Mouse (Mus musculus): ENCODE data around the gene Pou3f3.

Gene Pou3f3

GRCm38 (mm10) chr1:42695578-42695915 lies at the start of gene Pou3f3:
Pou3f3 (plus strand) TSS chr1:42695768.
- DNase-seq (ENCODE audit: low spot score in 2 of 2) = no peak

GRCm38 (mm10) chr1:42648366-42648935 lies 47.1 kb upstream of the Pou3f3 start:
- no peak for DNase-seq (ENCODE audit: low spot score in 2 of 2)

GRCm38 (mm10) chr1:42651461-42651860 lies 44.1 kb upstream of the Pou3f3 start:
- no peak for DNase-seq (ENCODE audit: low spot score in 2 of 2)

- no peak for DNase-seq (ENCODE audit: low spot score in 2 of 2)
Observed at GRCm38 (mm10) chr1:42667546-42667945, 28.0 kb upstream of the Pou3f3 start.

- DNase-seq (ENCODE audit: low spot score in 2 of 2) = no peak
Observed at GRCm38 (mm10) chr1:42680673-42681072, 14.9 kb upstream of the Pou3f3 start.

- DNase-seq (ENCODE audit: low spot score in 2 of 2) = no peak
Observed at GRCm38 (mm10) chr1:42681762-42682161, 13.8 kb upstream of the Pou3f3 start.

- no peak for DNase-seq (ENCODE audit: low spot score in 2 of 2)
Observed at GRCm38 (mm10) chr1:42683861-42684260, 11.7 kb upstream of the Pou3f3 start.

- no peak for DNase-seq (ENCODE audit: low spot score in 2 of 2)
Observed at GRCm38 (mm10) chr1:42684345-42684744, 11.2 kb upstream of the Pou3f3 start.

- no peak for DNase-seq (ENCODE audit: low spot score in 2 of 2)
Observed at GRCm38 (mm10) chr1:42684783-42685182, 10.8 kb upstream of the Pou3f3 start.

- DNase-seq (ENCODE audit: low spot score in 2 of 2) = no peak
Observed at GRCm38 (mm10) chr1:42685321-42685960, 10.1 kb upstream of the Pou3f3 start.

GRCm38 (mm10) chr1:42686194-42687131 lies 9.1 kb upstream of the Pou3f3 start:
- no peak for DNase-seq (ENCODE audit: low spot score in 2 of 2)

- DNase-seq (ENCODE audit: low spot score in 2 of 2) = no peak
Observed at GRCm38 (mm10) chr1:42687271-42687670, 8.3 kb upstream of the Pou3f3 start.

- DNase-seq (ENCODE audit: low spot score in 2 of 2) = no peak
Observed at GRCm38 (mm10) chr1:42687756-42688540, 7.6 kb upstream of the Pou3f3 start.

GRCm38 (mm10) chr1:42688541-42689125 lies 6.9 kb upstream of the Pou3f3 start:
- DNase-seq (ENCODE audit: low spot score in 2 of 2) = no peak

- no peak for DNase-seq (ENCODE audit: low spot score in 2 of 2)
Observed at GRCm38 (mm10) chr1:42690024-42690575, 5.5 kb upstream of the Pou3f3 start.

- DNase-seq (ENCODE audit: low spot score in 2 of 2) = no peak
Observed at GRCm38 (mm10) chr1:42691202-42692170, 4.1 kb upstream of the Pou3f3 start.

GRCm38 (mm10) chr1:42692221-42692620 lies 3.3 kb upstream of the Pou3f3 start:
- DNase-seq (ENCODE audit: low spot score in 2 of 2) = no peak

- no peak for DNase-seq (ENCODE audit: low spot score in 2 of 2)
Observed at GRCm38 (mm10) chr1:42693101-42693715, 2.4 kb upstream of the Pou3f3 start.

GRCm38 (mm10) chr1:42693852-42694251 lies 1.7 kb upstream of the Pou3f3 start:
- no peak for DNase-seq (ENCODE audit: low spot score in 2 of 2)

- DNase-seq (ENCODE audit: low spot score in 2 of 2) = no peak
Observed at GRCm38 (mm10) chr1:42694290-42694664, 1.3 kb upstream of the Pou3f3 start.

Measured in spleen, postnatal 36 days (tissue).